Mouse (Mus musculus): ENCODE measurements around the gene Pi4k2a.
A peak's percentile ranks its signal among the peaks of the same experiment; 100 is the strongest.

Pi4k2a gene

GRCm38 (mm10) chr19:42118596-42118995, 28.3 kb downstream of the Pi4k2a start:
- TF ChIP-seq GATA4 (IDR thresholded peaks at IDR 0.05; ENCODE audit: insufficient replicate concordance, low read length), result no peak

- TF ChIP-seq GATA4 (IDR thresholded peaks at IDR 0.05; ENCODE audit: insufficient replicate concordance, low read length), result no peak
Measured at GRCm38 (mm10) chr19:42120451-42120850, 30.2 kb downstream of the Pi4k2a start.

- no peak for TF ChIP-seq GATA4 (IDR thresholded peaks at IDR 0.05; ENCODE audit: insufficient replicate concordance, low read length)
Measured at GRCm38 (mm10) chr19:42124684-42125083, 34.4 kb downstream of the Pi4k2a start.

- no peak for TF ChIP-seq GATA4 (IDR thresholded peaks at IDR 0.05; ENCODE audit: insufficient replicate concordance, low read length)
Measured at GRCm38 (mm10) chr19:42125501-42126218, 35.4 kb downstream of the Pi4k2a start.

- TF ChIP-seq GATA4 (IDR thresholded peaks at IDR 0.05; ENCODE audit: insufficient replicate concordance, low read length), result no peak
Measured at GRCm38 (mm10) chr19:42126219-42126605, 35.9 kb downstream of the Pi4k2a start.

- TF ChIP-seq GATA4 (IDR thresholded peaks at IDR 0.05; ENCODE audit: insufficient replicate concordance, low read length), result no peak
Measured at GRCm38 (mm10) chr19:42127024-42127423, 36.8 kb downstream of the Pi4k2a start.

GRCm38 (mm10) chr19:42128052-42128740, 37.9 kb downstream of the Pi4k2a start:
- TF ChIP-seq GATA4 (IDR thresholded peaks at IDR 0.05; ENCODE audit: insufficient replicate concordance, low read length), result no peak

GRCm38 (mm10) chr19:42128787-42129508, 38.7 kb downstream of the Pi4k2a start, which contains the start of gene Avpi1:
Gene Avpi1 (minus strand): TSS chr19:42129059.
- TF ChIP-seq GATA4 (IDR thresholded peaks at IDR 0.05; ENCODE audit: insufficient replicate concordance, low read length), result peak; percentile 65; the same call in 1 of the 2 replicates

- TF ChIP-seq GATA4 (IDR thresholded peaks at IDR 0.05; ENCODE audit: insufficient replicate concordance, low read length), result no peak
Measured at GRCm38 (mm10) chr19:42129509-42130293, 39.4 kb downstream of the Pi4k2a start.

- TF ChIP-seq GATA4 (IDR thresholded peaks at IDR 0.05; ENCODE audit: insufficient replicate concordance, low read length), result no peak
Measured at GRCm38 (mm10) chr19:42130294-42130606, 40.0 kb downstream of the Pi4k2a start.

GRCm38 (mm10) chr19:42131101-42131500, 40.8 kb downstream of the Pi4k2a start:
- no peak for TF ChIP-seq GATA4 (IDR thresholded peaks at IDR 0.05; ENCODE audit: insufficient replicate concordance, low read length)

- no peak for TF ChIP-seq GATA4 (IDR thresholded peaks at IDR 0.05; ENCODE audit: insufficient replicate concordance, low read length)
Measured at GRCm38 (mm10) chr19:42135070-42135469, 44.8 kb downstream of the Pi4k2a start.

- no peak for TF ChIP-seq GATA4 (IDR thresholded peaks at IDR 0.05; ENCODE audit: insufficient replicate concordance, low read length)
Measured at GRCm38 (mm10) chr19:42136126-42136525, 45.9 kb downstream of the Pi4k2a start.

GRCm38 (mm10) chr19:42137167-42137672, 47.0 kb downstream of the Pi4k2a start:
- TF ChIP-seq GATA4 (IDR thresholded peaks at IDR 0.05; ENCODE audit: insufficient replicate concordance, low read length), result no peak
